Comparison of ENCODE assay signal across 13 mouse cellular contexts in the genomic region with DNA sequence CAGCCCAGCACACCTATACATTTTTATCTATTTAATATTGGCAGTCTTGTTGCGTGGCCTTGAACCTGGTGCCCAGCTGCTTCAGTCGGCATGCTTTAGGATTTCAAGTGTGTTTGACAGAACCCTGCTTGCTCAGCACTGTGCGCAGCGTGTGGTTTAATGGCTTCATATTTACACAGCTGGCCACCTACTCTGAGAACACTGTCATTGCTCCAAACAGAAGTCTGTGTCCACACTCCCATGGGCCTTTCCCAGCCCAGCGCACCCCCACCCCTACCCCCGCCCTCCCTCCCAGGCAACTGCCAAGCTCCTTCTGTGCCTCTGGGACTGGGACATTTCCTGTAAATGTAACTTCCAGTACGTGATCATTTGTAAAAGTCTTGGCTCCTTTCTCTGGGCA. TPM values are rescaled to one million over a fixed set of nuclear protein-coding genes. Genes with fewer than 3 reads are reported as not detected.
DNase-seq lines count a peak whose midpoint lies in the region; ATAC-seq and TF ChIP-seq lines count a peak whose summit lies in the region.
"Had no signal": no experiment of that assay in that cellular context is flagged by ENCODE, and none has a peak within 500 bp of the region (broad histone marks: within the 10 kb centered on the region; RNA-seq: fewer than 3 reads in every experiment).

No protein-coding gene starts in this region.

- no peaks in the 10 kb centered on the region for H3K36me3 ChIP-seq in lung, postnatal 0 days (ENCODE audit: insufficient read depth, low read length)
- no peaks in the 10 kb centered on the region for H3K36me3 ChIP-seq in kidney, embryonic 14.5 days (ENCODE audit: control insufficient read depth, insufficient read depth, low read length)
- 0 out of 2 replicates have a peak, but pooled peaks cover 5% of the 10 kb centered on the region for H3K36me3 ChIP-seq in stomach, embryonic 15.5 days
- H3K36me3 ChIP-seq: heart, embryonic 15.5 days had no signal

- no peak for TF ChIP-seq CTCF in lung, postnatal 0 days (IDR thresholded peaks at IDR 0.05)

- ATAC-seq in lung, postnatal 0 days, result peak; percentile 58
- ATAC-seq in kidney, embryonic 14.5 days (ENCODE audit: low FRiP score, low TSS enrichment), result peak; percentile 32; the same call in 1 of the 2 replicates
- peak; percentile 82 for ATAC-seq in stomach, embryonic 15.5 days (ENCODE audit: insufficient read depth, low FRiP score, low read depth)
- ATAC-seq: Patski had no signal

- no peak overlapping the region for H3K4me2 ChIP-seq in lung, postnatal 0 days (replicated peaks; ENCODE audit: low read depth, low read length)
- H3K4me2 ChIP-seq in kidney, embryonic 14.5 days (replicated peaks; ENCODE audit: low read depth, low read length), result no peak overlapping the region
- no peak overlapping the region for H3K4me2 ChIP-seq in stomach, embryonic 15.5 days
- H3K4me2 ChIP-seq: heart, embryonic 15.5 days; limb, embryonic 12.5 days had no signal

- 35% methylated on average over 7 of the region's 7 CpGs for WGBS in lung, postnatal 0 days
- whole genome bisulfite sequencing in kidney, embryonic 14.5 days, result 53% methylated on average over 7 of the region's 7 CpGs
- 60% methylated on average over 7 of the region's 7 CpGs for WGBS in stomach, embryonic 15.5 days

- H3K4me3 ChIP-seq in lung, postnatal 0 days (ENCODE audit: low read depth, low read length), result no peak overlapping the region
- H3K4me3 ChIP-seq in kidney, embryonic 14.5 days (ENCODE audit: low read length), result no peak overlapping the region
- no peak overlapping the region for H3K4me3 ChIP-seq in stomach, embryonic 15.5 days (replicated peaks)
- H3K4me3 ChIP-seq: heart, embryonic 15.5 days; limb, embryonic 12.5 days had no signal

- no peaks in the 10 kb centered on the region for H3K9me3 ChIP-seq in lung, postnatal 0 days (ENCODE audit: low read length)
- no peaks in the 10 kb centered on the region for H3K9me3 ChIP-seq in kidney, embryonic 14.5 days (ENCODE audit: control insufficient read depth, low read length)
- H3K9me3 ChIP-seq in stomach, embryonic 15.5 days, result no peaks in the 10 kb centered on the region
- H3K9me3 ChIP-seq: heart, embryonic 15.5 days had no signal

- H3K27me3 ChIP-seq in lung, postnatal 0 days (replicated peaks; ENCODE audit: insufficient read depth, low read length), result no peaks in the 10 kb centered on the region
- no peaks in the 10 kb centered on the region for H3K27me3 ChIP-seq in kidney, embryonic 14.5 days (ENCODE audit: control insufficient read depth, insufficient read depth, low read length)
- no peaks in the 10 kb centered on the region for H3K27me3 ChIP-seq in stomach, embryonic 15.5 days (replicated peaks)
- H3K27me3 ChIP-seq: heart, embryonic 15.5 days; limb, embryonic 12.5 days; Patski had no signal

- H3K4me1 ChIP-seq in lung, postnatal 0 days (ENCODE audit: insufficient read depth, low read depth, low read length), result peaks cover 10% of the 10 kb centered on the region; the same call in 1 of the 2 replicates
- peaks cover 36% of the 10 kb centered on the region for H3K4me1 ChIP-seq in kidney, embryonic 14.5 days (ENCODE audit: control insufficient read depth, insufficient read depth, low read length)
- peaks cover 40% of the 10 kb centered on the region for H3K4me1 ChIP-seq in stomach, embryonic 15.5 days

- no peak overlapping the region for H3K9ac ChIP-seq in lung, postnatal 0 days (replicated peaks; ENCODE audit: low read depth)
- no peak overlapping the region for H3K9ac ChIP-seq in kidney, embryonic 14.5 days (ENCODE audit: low read depth, low read length)
- H3K9ac ChIP-seq in stomach, embryonic 15.5 days, result no peak overlapping the region
- H3K9ac ChIP-seq: heart, embryonic 15.5 days; limb, embryonic 12.5 days had no signal

- no peak for TF ChIP-seq EP300 in lung, postnatal 0 days (IDR thresholded peaks at IDR 0.05)

- peak; percentile 44 for DNase-seq in gastrocnemius, postnatal 25 days
- DNase-seq in gastrocnemius, postnatal 4 days (ENCODE audit: low spot score in 2 of 2), result no peak
- DNase-seq in lung, postnatal 0 days (ENCODE audit: low spot score), result peak; percentile 72
- no peak for DNase-seq in lung, postnatal 25 days (ENCODE audit: low spot score)
- no peak for DNase-seq in ovary, postnatal 10 days (ENCODE audit: low spot score)
- DNase-seq in retina, postnatal 1 day, result no peak
- DNase-seq: B cell, adult 2 months; midbrain, embryonic 14.5 days had no signal

- no peak overlapping the region for H3K27ac ChIP-seq in lung, postnatal 0 days (ENCODE audit: low read length)
- H3K27ac ChIP-seq in kidney, embryonic 14.5 days (ENCODE audit: low read depth, low read length), result no peak overlapping the region
- H3K27ac ChIP-seq in stomach, embryonic 15.5 days, result no peak overlapping the region
- H3K27ac ChIP-seq: limb, embryonic 12.5 days had no signal

RNA-seq across cellular contexts. Expression of gene Ppard, which starts 20.7 kb away (rescaled TPM):
- total RNA-seq in gastrocnemius, postnatal 25 days (2021), result 10 to 100 TPM; 29.1 to 30.2 TPM
- 10 to 100 TPM; 34.3 to 37.6 TPM for total RNA-seq in gastrocnemius, postnatal 4 days (2021)
- polyA plus RNA-seq in lung, postnatal 0 days (2015; fragmentation: Nextera tagmentation; extraction: Ambion mirVana), result 2.4 and 3.0 TPM in 2 replicates
- 2.3 and 3.5 TPM in 2 replicates for polyA plus RNA-seq in kidney, embryonic 14.5 days (2014; fragmentation: Nextera tagmentation; extraction: Ambion mirVana)
- 3.3 and 4.6 TPM in 2 replicates for polyA plus RNA-seq in stomach, embryonic 15.5 days (2015; fragmentation: Nextera tagmentation; extraction: Ambion mirVana)

RNA-seq across cellular contexts. Expression of gene Def6, which starts 45.6 kb away (rescaled TPM):
- total RNA-seq in gastrocnemius, postnatal 25 days (2021), result 1 to 10 TPM in 1 of 2 experiments, under 1 TPM in 1; 0.97 to 1.9 TPM
- total RNA-seq in gastrocnemius, postnatal 4 days (2021), result 1 to 10 TPM; 4.7 to 4.8 TPM
- 5.8 and 6.2 TPM in 2 replicates for polyA plus RNA-seq in lung, postnatal 0 days (2015; fragmentation: Nextera tagmentation; extraction: Ambion mirVana)
- polyA plus RNA-seq in kidney, embryonic 14.5 days (2014; fragmentation: Nextera tagmentation; extraction: Ambion mirVana), result 2.7 and 3.5 TPM in 2 replicates
- polyA plus RNA-seq in stomach, embryonic 15.5 days (2015; fragmentation: Nextera tagmentation; extraction: Ambion mirVana), result 9.6 and 10.0 TPM in 2 replicates

Comparison
In these comparisons a context has a peak if more than half of its experiments do, and no peak if none do; other contexts are left out.
1. DNase-seq: peak in gastrocnemius, postnatal 25 days (single experiment) and lung, postnatal 0 days (single experiment); none in gastrocnemius, postnatal 4 days (0 of 2), lung, postnatal 25 days (single experiment), ovary, postnatal 10 days (single experiment) and retina, postnatal 1 day (single experiment).
2. ATAC-seq: peak in every context shown above with its lines; median percentile 82 in stomach, embryonic 15.5 days; 58 in lung, postnatal 0 days; 32 in kidney, embryonic 14.5 days.